Mouse (Mus musculus) spleen, postnatal 36 days (tissue): ENCODE results near the gene Prkca.

Experiments used
- DNase-seq, 2 experiments: peaks; one replicate each; pipeline ENCODE4 v3.0.0; 2022; ENCODE audit warnings: low spot score in 2 of 2, mixed read lengths in 1 of 2

The Prkca gene

DNA sequence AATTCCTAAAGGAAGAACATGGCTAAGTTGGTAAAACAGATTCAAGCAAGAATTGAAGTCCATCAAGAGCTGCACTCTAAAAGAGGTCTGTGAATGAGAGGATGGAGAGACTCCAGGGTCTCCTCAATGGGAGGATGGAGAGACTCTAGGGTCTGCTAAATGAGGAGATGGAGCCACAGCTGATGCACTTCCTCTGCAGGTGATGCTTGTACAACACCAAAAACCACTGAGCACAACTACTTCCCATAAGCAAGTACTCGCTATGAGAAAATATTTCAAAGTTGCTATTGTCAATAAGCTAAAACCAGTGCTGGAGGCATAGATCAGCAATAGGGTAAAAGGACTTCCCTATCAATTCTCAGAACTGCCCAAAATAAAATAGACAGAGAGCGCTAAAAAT is 137.1 kb downstream of the Prkca start:
- DNase-seq: no peak

DNA sequence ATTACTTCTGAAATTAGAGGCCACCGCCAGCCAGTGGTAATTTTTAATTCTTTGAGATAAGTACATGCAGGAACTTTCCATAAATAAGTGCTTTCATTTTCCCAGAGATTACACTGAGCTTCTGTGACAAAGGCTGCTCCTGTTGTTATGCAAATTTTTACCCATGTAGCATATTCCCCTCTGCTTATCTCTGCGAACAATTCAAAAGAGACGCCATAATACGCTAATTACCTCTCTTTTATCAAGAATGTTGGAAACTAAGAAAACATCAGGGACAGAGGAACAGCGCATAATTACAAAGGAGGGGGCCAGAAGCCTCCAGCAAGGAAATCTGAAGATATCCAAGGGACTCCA is 138.9 kb downstream of the Prkca start:
- DNase-seq: no peak

DNA sequence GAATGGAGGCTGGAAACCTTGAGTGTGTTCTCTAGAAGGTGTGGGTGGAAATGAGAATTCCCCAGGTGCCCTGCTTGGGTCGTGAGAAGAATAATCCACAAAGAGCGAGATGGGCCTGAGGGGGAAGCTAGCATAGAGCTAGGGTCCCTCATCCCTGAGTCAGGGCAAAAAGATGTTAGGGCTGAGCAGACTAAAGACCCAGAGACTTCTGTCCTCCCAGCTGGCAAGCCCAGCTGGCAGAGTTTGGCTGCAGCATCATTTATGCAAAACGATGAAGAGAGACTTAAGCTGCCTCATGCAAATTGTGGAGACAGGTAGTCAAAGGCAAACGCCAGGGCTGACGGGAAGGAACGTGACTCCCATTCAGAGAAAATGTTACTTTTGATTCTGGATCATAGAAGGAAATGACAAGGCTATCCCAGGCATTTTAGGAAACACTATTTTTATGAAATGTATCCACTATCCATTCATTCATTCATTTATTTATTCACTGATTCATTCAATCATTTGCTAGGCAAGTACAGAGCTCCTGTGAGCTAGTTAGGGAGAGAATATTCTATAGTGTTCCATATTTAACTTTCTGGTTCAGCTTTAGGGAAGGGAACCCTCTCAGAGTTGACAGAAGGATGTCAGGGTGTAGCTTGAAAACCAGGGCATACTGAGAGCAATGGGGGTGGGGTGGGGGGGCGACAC is 139.4 kb downstream of the Prkca start:
- peak in 1 of 2 experiments; percentile 15 for DNase-seq

DNA sequence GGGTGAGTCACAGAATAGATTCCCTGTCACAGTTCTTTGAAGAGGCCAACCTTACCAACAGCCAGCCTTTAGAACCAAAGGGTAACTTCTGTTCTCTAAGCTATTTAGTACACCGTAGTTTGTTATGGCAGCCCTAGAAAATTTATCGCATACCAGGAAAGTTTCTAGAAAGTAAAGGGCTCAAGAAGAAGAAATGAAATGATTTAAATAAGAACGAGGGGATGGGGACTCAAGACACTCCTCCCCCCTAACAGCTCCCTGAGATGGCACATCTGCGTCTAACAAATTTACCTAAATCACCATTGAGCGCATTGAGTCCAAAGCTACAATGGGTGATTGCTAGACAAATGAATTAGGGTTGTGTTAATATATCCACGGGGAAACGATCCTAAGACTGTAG is 140.9 kb downstream of the Prkca start:
- DNase-seq: no peak

DNA sequence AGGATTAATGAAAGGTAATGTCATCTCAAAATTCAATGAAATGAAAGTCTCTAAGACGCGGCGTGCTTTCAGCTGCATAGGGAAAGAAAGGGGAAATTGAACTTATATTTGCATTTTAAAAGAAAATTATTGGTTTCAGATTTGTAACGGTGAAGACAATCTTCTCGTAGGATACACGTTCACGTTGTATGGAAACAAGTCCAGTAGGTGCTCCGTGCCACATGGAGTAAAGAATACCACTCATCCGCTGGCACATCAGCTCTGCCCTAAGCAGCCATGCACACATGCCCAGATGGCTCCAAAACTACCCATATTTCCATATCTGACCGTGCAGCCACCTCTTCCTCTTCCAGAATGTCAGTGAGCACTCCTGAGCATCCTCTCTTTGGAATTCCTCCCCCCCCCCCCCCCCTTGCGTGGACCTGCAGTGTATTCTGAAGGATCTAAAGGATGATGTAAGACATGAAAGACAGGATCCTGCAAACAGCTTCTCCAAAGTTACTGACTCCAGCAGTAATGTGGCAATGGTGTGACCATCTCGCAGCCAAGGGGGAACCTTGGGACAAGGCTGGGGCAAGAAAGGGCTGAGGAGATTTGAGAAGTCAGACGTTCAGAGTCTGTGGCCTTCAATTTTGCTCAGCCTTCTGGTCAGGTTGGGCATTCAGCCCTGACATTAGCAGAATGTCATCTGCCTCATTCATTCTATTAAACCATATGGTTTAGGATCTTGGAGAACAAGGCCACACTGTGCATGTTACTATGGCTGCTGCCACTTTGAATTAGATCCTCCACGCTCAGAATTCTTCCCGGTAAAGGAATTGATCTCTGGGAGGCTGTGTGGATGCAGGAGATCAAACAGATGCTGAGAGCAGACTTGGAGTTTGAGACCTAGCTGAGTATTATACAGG is 142.8 kb downstream of the Prkca start:
- DNase-seq: no peak

DNA sequence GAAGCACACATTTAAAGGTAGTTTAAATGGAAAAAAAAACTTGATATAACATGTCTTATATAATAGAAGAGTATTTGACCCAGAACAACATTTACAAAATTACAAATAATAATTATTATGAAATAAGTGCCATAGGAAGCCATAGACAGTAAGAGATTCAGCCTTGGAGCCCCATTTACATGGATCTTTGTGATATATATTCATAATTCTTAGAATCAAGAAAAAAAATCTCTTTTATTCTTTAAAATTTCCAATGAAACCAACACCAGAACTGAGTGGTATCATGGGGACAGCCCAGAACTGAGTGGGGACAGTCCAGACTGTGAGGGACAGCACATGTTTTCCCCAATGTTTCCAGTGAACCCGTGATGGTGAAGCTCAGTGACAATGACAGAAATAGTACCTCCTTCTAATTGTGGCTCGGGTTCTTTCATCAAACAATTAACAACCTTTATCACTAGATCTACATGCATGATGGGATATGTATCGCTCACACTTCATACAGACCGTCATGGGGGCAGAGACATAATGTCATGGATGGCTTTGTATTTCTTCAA is 144.2 kb downstream of the Prkca start:
- no peak for DNase-seq

DNA sequence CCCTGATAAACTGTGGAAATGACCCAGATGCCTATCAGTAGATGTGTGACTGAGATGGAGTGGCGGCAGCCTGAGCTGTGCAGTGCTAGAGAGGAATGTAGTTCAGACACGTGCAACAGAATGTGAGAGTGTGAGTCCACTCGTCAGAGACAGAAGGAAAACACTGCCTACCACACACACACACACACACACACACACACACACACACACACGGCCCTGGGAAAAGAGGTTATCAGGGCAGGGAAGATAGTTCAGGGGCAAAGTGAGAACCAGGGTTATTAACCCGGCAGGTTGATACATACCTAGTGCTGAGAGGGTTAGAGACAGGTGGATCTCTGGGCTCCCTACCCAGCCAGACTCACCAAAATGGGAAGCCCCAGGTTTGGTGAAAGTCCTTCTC is 145.1 kb downstream of the Prkca start:
- DNase-seq: no peak

DNA sequence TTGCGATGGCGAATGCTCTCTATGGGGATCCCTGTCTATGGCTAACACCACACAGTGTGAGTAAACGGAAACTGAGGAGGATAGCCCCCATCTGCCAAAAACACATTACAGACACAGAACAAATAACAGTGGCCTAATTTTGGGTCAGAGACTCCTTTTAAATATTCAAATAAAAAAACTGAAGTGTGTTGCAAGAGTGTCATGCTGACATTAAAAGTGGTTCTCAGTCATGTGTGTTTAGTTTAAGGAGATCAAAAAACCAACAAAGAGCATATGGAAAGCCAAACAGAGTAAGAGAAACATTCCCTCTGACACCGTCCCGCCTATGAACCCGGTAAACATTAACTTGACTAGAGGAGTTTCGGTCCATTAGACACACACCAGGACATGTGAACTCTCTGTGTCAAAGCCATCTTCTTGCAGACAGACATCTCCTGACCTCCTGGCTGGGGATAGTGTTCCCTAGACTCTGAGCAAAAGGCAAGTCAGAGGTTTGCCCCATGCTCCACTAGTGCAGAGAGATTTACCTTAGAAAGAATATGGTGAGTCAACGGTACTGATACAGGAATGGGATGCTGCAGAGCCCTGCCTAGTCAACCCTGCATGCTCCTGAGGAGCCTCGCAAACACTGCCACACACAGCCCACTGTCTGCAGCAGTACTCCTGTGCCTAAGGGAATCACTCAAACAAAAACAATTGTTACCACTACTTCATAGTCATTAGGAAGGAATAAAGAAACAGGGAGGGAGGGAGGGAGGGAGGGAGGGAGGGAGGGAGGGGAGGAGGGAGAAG is 146.1 kb downstream of the Prkca start:
- no peak for DNase-seq

DNA sequence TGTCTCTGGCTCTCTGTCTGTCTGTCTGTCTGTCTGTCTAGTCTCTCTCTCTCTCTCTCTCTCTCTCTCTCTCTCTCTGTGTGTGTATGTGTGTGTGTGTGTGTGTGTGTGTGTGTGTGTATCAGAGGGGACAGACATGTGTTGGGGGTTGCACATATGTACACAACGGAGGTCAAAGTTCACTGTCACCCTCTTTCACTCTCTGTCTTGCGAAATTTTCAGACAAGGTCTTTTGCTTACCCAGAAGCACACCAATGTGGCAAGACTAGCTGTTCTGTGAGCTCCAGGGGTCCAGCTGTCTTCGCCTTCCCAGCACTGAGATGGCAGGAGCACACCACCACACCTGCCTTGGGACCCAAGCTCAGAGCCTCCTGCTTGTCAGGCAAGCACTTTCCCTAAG is 146.9 kb downstream of the Prkca start:
- DNase-seq: no peak

DNA sequence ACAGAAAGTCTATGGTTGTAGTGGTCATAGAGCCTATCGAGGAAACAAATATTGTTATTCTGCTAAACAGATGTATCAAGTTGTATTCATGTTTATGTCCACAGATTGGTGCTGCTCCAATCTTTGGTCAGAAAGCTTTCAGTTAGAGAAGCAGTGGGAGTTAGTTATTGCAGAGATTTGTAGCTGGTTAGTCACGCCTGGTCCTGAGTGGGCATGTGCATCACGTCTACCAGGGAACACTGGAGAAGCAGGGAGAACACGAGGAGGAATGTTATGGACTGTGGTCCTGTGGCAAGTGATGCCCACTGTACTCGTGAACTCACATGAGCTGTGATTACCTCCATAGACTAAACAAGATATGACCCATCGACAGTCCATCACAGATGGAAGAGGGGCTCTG is 153.4 kb downstream of the Prkca start:
- no peak for DNase-seq

DNA sequence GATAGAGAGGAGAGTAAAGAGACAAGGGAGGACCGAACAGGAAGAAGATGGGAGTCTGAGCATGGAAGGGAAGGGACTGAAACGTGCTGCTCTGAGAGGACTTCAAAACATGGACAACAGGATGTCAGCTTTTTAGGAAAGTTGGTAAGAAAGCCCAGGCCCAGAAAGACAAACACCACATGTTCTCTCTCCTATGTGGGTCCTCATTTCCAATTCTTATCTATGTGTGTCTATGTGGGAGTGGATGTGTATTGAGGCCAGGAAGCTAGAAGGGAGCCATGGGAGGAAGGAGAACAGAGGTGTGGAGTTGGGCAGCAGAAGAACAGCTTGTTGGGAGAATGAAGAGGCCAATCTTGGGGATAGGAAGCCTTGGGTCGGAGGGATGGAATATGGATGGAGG is 154.4 kb downstream of the Prkca start:
- DNase-seq: no peak

DNA sequence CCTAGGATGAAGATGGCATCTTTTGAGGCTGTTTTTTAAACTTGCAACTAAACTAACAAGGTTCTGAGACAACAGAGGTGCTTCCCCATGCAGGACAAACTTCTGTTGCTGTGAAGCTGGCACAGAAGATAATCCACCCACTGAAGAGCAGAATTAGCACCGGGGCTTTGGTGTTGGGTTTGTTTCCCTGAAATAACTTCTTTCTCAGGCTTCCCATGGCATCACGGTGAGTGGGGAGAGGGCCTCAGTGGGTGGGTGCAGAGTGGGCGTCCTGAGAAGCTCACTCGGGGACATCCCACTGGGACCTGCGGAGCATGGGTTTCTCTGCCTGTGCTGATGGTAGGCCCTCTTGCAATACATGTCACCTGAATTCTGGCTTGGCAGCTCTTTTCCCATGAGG is 161.3 kb downstream of the Prkca start:
- no peak for DNase-seq

DNA sequence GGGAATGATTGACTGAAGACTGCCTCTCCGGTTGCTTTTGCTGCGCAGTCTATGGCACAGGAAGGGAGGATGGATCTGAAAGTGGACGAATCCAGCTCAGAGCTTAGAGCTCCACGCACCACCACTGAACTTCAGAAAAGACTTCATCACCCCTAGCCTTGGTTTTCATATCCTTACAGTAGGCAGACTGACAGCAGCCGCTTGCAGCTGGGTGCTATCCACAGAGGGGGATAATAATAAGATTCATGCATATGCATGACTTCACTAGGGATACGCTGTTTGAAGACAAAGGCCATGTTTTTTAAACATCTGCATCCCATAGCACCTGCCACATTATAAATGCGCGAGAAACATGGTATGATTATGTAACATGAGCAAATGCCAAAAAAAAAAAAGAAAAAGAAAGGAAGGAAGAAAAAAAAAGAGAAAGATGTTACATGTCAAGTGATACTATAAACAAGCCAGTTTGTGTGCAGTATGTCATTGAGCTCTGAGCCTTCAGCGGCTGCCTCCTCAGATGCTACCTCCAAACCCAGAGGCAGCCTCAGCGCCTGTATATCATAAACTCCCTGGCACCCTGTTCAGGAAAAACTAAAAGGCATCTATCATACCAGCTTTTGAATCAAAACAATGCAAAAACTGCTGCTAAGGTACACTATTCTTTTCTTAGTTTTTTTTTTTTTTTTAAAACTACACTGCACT is 162.6 kb downstream of the Prkca start:
- no peak for DNase-seq

DNA sequence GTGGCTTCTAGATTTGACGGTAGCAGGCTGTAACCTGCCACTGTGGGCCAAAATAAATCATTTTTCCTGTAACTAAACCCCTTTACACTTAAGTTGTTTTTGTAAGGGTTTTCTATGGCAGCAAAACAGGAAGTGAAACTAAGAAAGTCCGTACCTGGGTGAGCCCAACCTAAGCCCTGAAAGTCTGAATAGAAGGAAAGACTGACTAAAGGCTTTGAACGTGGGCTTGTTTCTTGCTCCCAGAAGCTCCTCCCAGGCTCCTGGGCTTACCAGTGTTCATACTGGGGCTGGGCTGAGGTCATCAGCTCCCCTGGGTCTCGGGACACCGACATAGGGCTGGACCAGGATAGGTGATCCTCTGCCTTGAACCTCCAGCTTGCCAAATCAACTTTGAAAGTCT is 164.9 kb downstream of the Prkca start:
- DNase-seq: peak; percentile 40 to 45

DNA sequence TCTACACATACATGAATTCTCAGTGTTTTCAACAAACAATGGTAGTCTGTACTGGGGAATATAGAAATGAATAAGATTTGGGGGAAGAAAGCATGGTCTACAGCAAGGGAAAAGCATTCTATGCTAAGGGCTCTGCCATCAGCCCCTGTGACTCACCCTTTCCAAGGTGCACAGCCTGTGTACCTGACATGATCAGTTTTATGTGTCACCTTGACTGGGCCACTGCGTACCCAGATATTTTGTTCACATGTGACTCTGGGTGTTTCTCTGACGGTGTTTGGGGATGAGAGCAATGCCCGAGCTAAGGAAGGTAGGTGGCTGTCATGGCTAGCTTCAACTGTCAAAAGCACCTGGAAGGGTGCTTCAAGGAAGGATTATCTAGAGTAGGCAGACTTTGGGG is 165.5 kb downstream of the Prkca start:
- no peak for DNase-seq

DNA sequence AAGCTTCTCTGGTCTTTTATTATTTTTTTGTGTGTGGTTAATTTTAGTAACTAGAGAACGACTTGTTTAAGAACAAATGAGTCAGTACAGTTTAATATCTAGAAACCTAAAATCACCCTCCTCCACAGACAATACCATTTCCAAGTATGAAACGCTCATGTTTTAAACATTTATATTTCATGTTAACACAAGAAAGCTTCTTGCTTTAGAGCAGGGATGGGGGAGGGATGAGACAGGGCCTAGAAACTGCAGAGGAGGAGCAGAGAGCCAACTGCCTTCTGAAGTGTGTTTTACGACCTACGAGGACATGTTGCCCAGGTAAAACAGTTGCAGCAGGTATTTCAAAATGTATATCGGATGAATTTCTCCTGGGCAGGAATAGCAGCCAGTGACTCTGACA is 167.0 kb downstream of the Prkca start:
- no peak for DNase-seq

DNA sequence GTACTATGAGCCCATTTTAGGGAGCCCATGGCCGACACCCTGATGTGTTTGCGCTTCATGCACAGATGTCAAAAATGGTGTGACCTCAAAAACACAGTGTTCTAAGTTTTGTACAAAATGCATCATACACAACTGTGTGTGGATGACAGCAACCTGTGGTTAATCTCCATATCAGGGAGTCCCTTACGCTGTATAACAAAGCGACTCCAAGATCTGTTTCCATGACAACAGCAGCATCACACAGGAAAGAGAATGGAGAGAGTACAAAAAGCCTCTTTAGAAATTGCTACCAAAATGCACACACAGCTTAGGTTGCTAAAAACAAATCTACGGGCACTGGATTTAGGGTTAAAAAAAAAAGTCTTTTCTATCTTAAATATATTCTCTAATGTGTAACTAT is 171.8 kb downstream of the Prkca start:
- no peak for DNase-seq

DNA sequence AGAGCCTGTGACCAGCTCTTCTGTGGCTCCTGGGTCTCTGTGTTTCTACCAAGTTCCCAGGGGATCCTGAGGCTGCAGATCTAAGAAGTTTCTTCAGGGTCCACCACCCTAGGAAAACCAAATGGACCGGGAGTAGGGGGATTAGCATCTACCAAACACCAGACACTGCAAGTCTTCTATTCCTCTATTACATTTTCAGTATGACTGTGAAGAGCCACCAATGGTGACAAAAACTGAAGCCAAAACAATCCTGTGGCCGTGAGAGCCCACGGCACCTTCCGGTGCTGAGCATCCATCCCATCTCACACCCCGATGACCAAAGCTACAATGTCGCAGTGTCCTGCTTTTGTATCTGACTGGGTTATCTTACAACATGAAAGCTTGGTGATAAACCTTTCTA is 172.5 kb downstream of the Prkca start:
- DNase-seq: no peak

DNA sequence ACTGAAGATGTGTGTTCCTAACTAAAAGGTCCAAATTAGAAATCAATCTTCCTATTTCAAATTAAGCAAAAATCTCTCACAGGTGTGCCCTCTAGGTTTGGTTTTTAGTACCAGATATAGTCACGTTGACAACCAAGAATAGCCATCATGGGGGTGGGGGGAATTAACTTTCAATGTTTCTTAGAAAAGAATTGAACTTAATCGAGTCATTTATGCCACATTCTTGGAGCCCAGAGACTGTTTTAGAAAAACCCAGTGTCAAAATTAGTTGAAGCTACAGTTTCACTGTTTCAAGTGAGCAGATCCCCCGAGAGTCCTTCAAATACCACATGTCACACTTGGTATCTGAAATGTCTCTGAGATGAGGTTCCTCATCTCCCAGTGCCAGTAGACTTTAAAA is 173.6 kb downstream of the Prkca start:
- DNase-seq: no peak

DNA sequence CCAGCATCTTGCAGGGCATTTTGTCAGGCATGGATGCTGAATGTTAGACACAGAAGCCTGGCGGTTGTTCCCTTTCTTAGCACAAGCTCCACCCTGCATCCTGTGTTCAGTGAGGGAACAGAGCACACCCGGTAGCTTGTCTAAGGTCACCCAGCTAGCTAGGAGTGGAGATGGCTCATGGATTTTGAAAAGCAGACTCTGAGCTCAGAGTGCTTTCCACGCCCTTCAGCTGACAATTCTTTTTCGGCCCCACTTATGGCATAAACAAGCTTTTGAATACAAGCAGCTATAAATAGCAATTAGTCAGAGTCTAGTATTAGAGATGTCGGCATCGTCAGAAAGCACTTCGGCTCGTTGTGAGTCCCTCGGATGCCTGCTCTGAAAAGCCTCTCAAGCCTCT is 178.0 kb downstream of the Prkca start:
- DNase-seq: no peak

DNA sequence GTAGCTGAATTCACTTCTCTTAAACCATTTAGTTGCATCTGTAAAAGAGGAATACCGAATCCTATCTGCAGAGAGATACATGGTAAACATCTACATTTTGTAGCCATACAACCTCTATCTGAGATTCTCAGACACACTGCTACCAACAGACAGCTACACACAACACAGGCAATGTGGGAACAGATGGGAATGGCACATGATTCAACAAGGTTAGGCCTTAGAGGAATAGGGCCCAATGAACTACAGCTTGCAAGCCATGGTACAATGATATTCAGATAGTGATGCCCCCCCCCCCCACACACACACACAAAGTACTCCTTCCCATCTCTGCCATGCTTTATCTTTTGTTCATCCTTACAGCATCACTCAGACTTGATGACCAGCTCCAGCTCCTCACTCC is 181.1 kb downstream of the Prkca start:
- no peak for DNase-seq

DNA sequence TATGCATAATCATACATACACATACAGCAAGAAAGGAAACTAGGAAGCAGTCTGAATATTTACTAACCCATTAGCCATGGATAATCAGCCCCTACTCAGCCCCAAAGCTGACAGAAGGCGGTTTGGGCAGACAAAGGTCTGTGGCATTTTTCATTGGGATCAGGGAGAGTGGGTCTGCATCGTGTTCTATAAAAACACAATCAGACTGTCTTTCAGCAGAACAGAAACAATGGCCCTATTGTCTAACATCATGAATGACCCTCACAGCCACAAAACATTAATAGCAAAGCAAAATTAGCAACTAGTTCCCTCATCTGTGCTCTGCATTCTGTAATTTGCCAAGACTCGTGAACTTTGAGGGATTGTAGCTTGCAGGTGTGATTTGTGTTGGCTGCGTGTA is 181.6 kb downstream of the Prkca start:
- no peak for DNase-seq
